Mouse (Mus musculus) lung, postnatal 0 days (tissue): ENCODE data around the gene Gm614. TPM values are rescaled to one million over a fixed set of nuclear protein-coding genes. Genes with fewer than 3 reads are reported as not detected.

Source experiments
- ATAC-seq: fragments of 200-750 bp; cut with Nextera tagmentation; 2 replicates; pipeline ENCODE4 v1.8.0; 2017; ENCODE audit warnings: moderate library complexity
- DNase-seq: peaks from one replicate; pipeline ENCODE4 v3.0.0-alpha.2; 2016; ENCODE audit warnings: low spot score
- H3K27ac ChIP-seq: fragments of 300-500 bp; sonication (generic); 2 replicates; pipeline ENCODE4 v1.5.1; 2014; ENCODE audit warnings: antibody characterized with exemption, mild to moderate bottlenecking, low read length, mixed read lengths
- H3K27me3 ChIP-seq: fragments of 300-500 bp; sonication (generic); replicated peaks from 2 replicates; pipeline ENCODE4 v1.6.1; 2014; ENCODE audit warnings: low read length, mixed read lengths; ENCODE audit not compliant: insufficient read depth
- H3K36me3 ChIP-seq: fragments of 300-500 bp; sonication (generic); 2 replicates; pipeline ENCODE4 v1.6.1; 2014; ENCODE audit warnings: low read length, mixed read lengths; ENCODE audit not compliant: insufficient read depth
- H3K4me1 ChIP-seq: fragments of 300-500 bp; sonication (generic); 2 replicates; pipeline ENCODE4 v1.6.1; 2014; ENCODE audit warnings: antibody characterized with exemption, low read depth, low read length, mixed read lengths; ENCODE audit not compliant: insufficient read depth
- H3K4me2 ChIP-seq: fragments of 300-500 bp; sonication (generic); replicated peaks from 2 replicates; pipeline ENCODE4 v1.6.1; 2014; ENCODE audit warnings: low read depth, mild to moderate bottlenecking, low read length, moderate library complexity, mixed read lengths
- H3K4me3 ChIP-seq: fragments of 300-500 bp; sonication (generic); 2 replicates; pipeline ENCODE4 v1.5.1; 2014; ENCODE audit warnings: low read depth, low read length
- H3K9ac ChIP-seq: fragments of 300-500 bp; sonication (generic); replicated peaks from 2 replicates; pipeline ENCODE4 v1.6.1; 2014; ENCODE audit warnings: low read depth, mild to moderate bottlenecking
- H3K9me3 ChIP-seq: fragments of 300-500 bp; sonication (generic); 2 replicates; pipeline ENCODE4 v1.6.1; 2016; ENCODE audit warnings: low read length, mixed read lengths
- CTCF ChIP-seq: IDR thresholded peaks from 2 replicates; pipeline ENCODE4 v1.5.1; 2016; ENCODE audit warnings: antibody characterized with exemption, mild to moderate bottlenecking
- EP300 ChIP-seq: IDR thresholded peaks from 2 replicates; pipeline ENCODE4 v1.6.1; 2016; ENCODE audit warnings: antibody characterized with exemption, mild to moderate bottlenecking, control low read depth
- WGBS: fragments of 180-500 bp; shearing (Covaris S2); extraction: QIAGEN DNeasy Blood & Tissue Kit; methylation state at CpG from one replicate; pipeline ENCODE4 v1.1.7; 2014; 5-methylcytosine and 5-hydroxymethylcytosine counted together
- polyA plus RNA-seq: library from polyadenylated mRNA; unstranded; fragments of >200 nt; fragmentation: Nextera tagmentation; extraction: Ambion mirVana; gene quantifications from 2 replicates; pipeline ENCODE4 v1.2.1, GENCODE M21; 2015

Gm614 gene
- polyA plus RNA-seq, 1 experiment from 2014 or later: 0.27 TPM

- Histone ChIP-seq H3K4me3 (no peak overlapping the region), H3K9ac (no peak overlapping the region), H3K36me3 (peaks cover 4% of the 10 kb centered on the region), H3K27ac (no peak overlapping the region), H3K4me2 (no peak overlapping the region), H3K9me3 (no peaks in the 10 kb centered on the region), H3K27me3 (no peaks in the 10 kb centered on the region), H3K4me1 (no peaks in the 10 kb centered on the region)
- WGBS: 18% methylated on average over 5 of the region's 6 CpGs
- DNase-seq: peak; percentile 36
- TF ChIP-seq CTCF: peak; percentile 83
- no peak for TF ChIP-seq EP300
- ATAC-seq: peak; percentile 50; the same call in 1 of the 2 replicates
These were observed 21.7 kb upstream of the Gm614 start for GRCm38 (mm10) chrX:101285534-101285933.

- H3K4me3 ChIP-seq: no peak overlapping the region
- no peak for ATAC-seq
- no peaks in the 10 kb centered on the region for H3K4me1 ChIP-seq
- no peaks in the 10 kb centered on the region; the same call in 1 of the 2 replicates for H3K36me3 ChIP-seq
- no peak overlapping the region for H3K27ac ChIP-seq
- no peaks in the 10 kb centered on the region for H3K27me3 ChIP-seq
- no peak overlapping the region for H3K9ac ChIP-seq
- WGBS: 82% methylated on average over 6 of the region's 6 CpGs
- TF ChIP-seq EP300: no peak
- no peak for TF ChIP-seq CTCF
- H3K9me3 ChIP-seq: no peaks in the 10 kb centered on the region
- H3K4me2 ChIP-seq: no peak overlapping the region
- DNase-seq: no peak
These were observed 19.0 kb upstream of the Gm614 start for GRCm38 (mm10) chrX:101282813-101283212.

GRCm38 (mm10) chrX:101273875-101274738 lies 10.3 kb upstream of the Gm614 start, which contains the start of gene Med12:
Gene Med12 (plus strand): TSS chrX:101274030.
- Histone ChIP-seq H3K4me3 (peak within 1 kb of the TSS; percentile 58), H3K9ac (peak within 1 kb of the TSS; percentile 62), H3K27ac (peak within 1 kb of the TSS; percentile 43; the same call in 1 of the 2 replicates), H3K4me1 (no peaks in the 10 kb centered on the region), H3K9me3 (no peaks in the 10 kb centered on the region), H3K4me2 (peak within 1 kb of the TSS; percentile 55), H3K27me3 (no peaks in the 10 kb centered on the region), H3K36me3 (peaks cover 6% of the 10 kb centered on the region; the same call in 1 of the 2 replicates)
- TF ChIP-seq EP300 (no peak), CTCF (peak; percentile 11; the same call in 1 of the 2 replicates)
- ATAC-seq: peak; percentile 99
- peak; percentile 95 for DNase-seq
- WGBS: 12% methylated on average over 39 of the region's 54 CpGs

GRCm38 (mm10) chrX:101273410-101273809 lies 9.6 kb upstream of the Gm614 start:
- no peak for DNase-seq
- Histone ChIP-seq H3K9me3 (no peaks in the 10 kb centered on the region), H3K36me3 (peaks cover 6% of the 10 kb centered on the region; the same call in 1 of the 2 replicates), H3K4me2 (peak overlapping the region; percentile 55), H3K9ac (no peak overlapping the region), H3K27me3 (no peaks in the 10 kb centered on the region), H3K27ac (no peak overlapping the region), H3K4me1 (no peaks in the 10 kb centered on the region), H3K4me3 (peak overlapping the region; percentile 58; the same call in 1 of the 2 replicates)
- 26% methylated on average over 6 of the region's 6 CpGs for WGBS
- TF ChIP-seq EP300: no peak
- no peak for TF ChIP-seq CTCF
- no peak for ATAC-seq

GRCm38 (mm10) chrX:101268755-101269124 lies 4.9 kb upstream of the Gm614 start, which contains the start of gene Gm20489:
Gene Gm20489 (minus strand): TSS chrX:101269023.
- no peaks in the 10 kb centered on the region for H3K27me3 ChIP-seq
- H3K4me1 ChIP-seq: no peaks in the 10 kb centered on the region
- DNase-seq (no peak), ATAC-seq (no peak)
- WGBS: 48% methylated on average over 3 of the region's 3 CpGs
- H3K9ac ChIP-seq: no peak within 1 kb of the TSS
- H3K36me3 ChIP-seq: no peaks in the 10 kb centered on the region
- H3K4me3 ChIP-seq: peak within 1 kb of the TSS; percentile 14; the same call in 1 of the 2 replicates
- no peak within 1 kb of the TSS for H3K27ac ChIP-seq
- no peaks in the 10 kb centered on the region for H3K9me3 ChIP-seq
- TF ChIP-seq EP300 (no peak), CTCF (no peak)
- H3K4me2 ChIP-seq: peak within 1 kb of the TSS; percentile 33; the same call in 1 of the 2 replicates

GRCm38 (mm10) chrX:101268025-101268754 lies 4.4 kb upstream of the Gm614 start, which contains the start of gene Il2rg:
Gene Il2rg (minus strand): TSS chrX:101268255.
- Histone ChIP-seq H3K9me3 (no peaks in the 10 kb centered on the region), H3K4me3 (peak within 1 kb of the TSS; percentile 14; the same call in 1 of the 2 replicates), H3K27me3 (no peaks in the 10 kb centered on the region), H3K36me3 (no peaks in the 10 kb centered on the region), H3K4me2 (peak within 1 kb of the TSS; percentile 33; the same call in 1 of the 2 replicates), H3K27ac (no peak within 1 kb of the TSS), H3K4me1 (no peaks in the 10 kb centered on the region), H3K9ac (no peak within 1 kb of the TSS)
- whole genome bisulfite sequencing: 59% methylated on average over 5 of the region's 5 CpGs
- DNase-seq (peak; percentile 24), ATAC-seq (peak; percentile 46; the same call in 1 of the 2 replicates)
- TF ChIP-seq CTCF: no peak
- TF ChIP-seq EP300: no peak
